ENCODE assay signal across 8 mouse cellular contexts in genomic region chr2:158410022-158411014, GRCm38 (mm10). TPM values are rescaled to one million over a fixed set of nuclear protein-coding genes. Genes with fewer than 3 reads are reported as not detected.
DNase-seq lines count a peak whose midpoint lies in the region; ATAC-seq and TF ChIP-seq lines count a peak whose summit lies in the region.

No protein-coding gene starts in this region.

- peak; percentile 57 for ATAC-seq in forebrain, embryonic 15.5 days (replicated peaks)
- peak; percentile 71 for ATAC-seq in hindbrain, embryonic 12.5 days (ENCODE audit: low FRiP score)
- ATAC-seq in limb, embryonic 14.5 days (ENCODE audit: low FRiP score, low read depth), result peak; percentile 75
- peak; percentile 61 for ATAC-seq in midbrain, embryonic 15.5 days (replicated peaks)

- H3K9me3 ChIP-seq in forebrain, embryonic 15.5 days, result no peaks in the 10 kb centered on the region
- no peaks in the 10 kb centered on the region for H3K9me3 ChIP-seq in hindbrain, embryonic 12.5 days (replicated peaks)
- no peaks in the 10 kb centered on the region for H3K9me3 ChIP-seq in limb, embryonic 14.5 days (ENCODE audit: control insufficient read depth, low read length)
- no peaks in the 10 kb centered on the region for H3K9me3 ChIP-seq in midbrain, embryonic 15.5 days

- H3K36me3 ChIP-seq in forebrain, embryonic 15.5 days, result no peaks in the 10 kb centered on the region
- H3K36me3 ChIP-seq in hindbrain, embryonic 12.5 days, result no peaks in the 10 kb centered on the region
- H3K36me3 ChIP-seq in limb, embryonic 14.5 days (ENCODE audit: control insufficient read depth, insufficient read depth, low read length), result no peaks in the 10 kb centered on the region
- H3K36me3 ChIP-seq in midbrain, embryonic 15.5 days (replicated peaks), result no peaks in the 10 kb centered on the region

- peak overlapping the region; percentile 87 for H3K27ac ChIP-seq in layer of hippocampus, adult 2 months
- H3K27ac ChIP-seq in cerebellum, adult 2 months (ENCODE audit: insufficient read depth, low read length), result peak overlapping the region; percentile 85; the same call in 1 of the 2 replicates
- peak overlapping the region; percentile 83 for H3K27ac ChIP-seq in forebrain, embryonic 15.5 days (replicated peaks)
- peak overlapping the region; percentile 88 for H3K27ac ChIP-seq in hindbrain, embryonic 12.5 days
- H3K27ac ChIP-seq in limb, embryonic 14.5 days (replicated peaks; ENCODE audit: low read depth, low read length), result peak overlapping the region; percentile 85
- peak overlapping the region; percentile 91 for H3K27ac ChIP-seq in midbrain, embryonic 15.5 days

- peak overlapping the region; percentile 78 for H3K9ac ChIP-seq in forebrain, embryonic 15.5 days (replicated peaks)
- peak overlapping the region; percentile 94 for H3K9ac ChIP-seq in hindbrain, embryonic 12.5 days
- H3K9ac ChIP-seq in limb, embryonic 14.5 days (ENCODE audit: low read depth, low read length, severe bottlenecking), result peak overlapping the region; percentile 89
- H3K9ac ChIP-seq in midbrain, embryonic 15.5 days, result peak overlapping the region; percentile 86

- no peak for TF ChIP-seq POLR2A in cerebellum, adult 2 months (IDR thresholded peaks at IDR 0.05; ENCODE audit: borderline replicate concordance, insufficient read depth, low read length)
- no peak for TF ChIP-seq POLR2A in limb, embryonic 14.5 days (IDR thresholded peaks at IDR 0.05; ENCODE audit: borderline replicate concordance, extremely low read depth, insufficient read depth, insufficient read length)

- WGBS in cerebellum, adult 2 months, result 1% methylated on average over 65 of the region's 67 CpGs
- WGBS in forebrain, embryonic 15.5 days, result 3% methylated on average over 46 of the region's 67 CpGs
- 2% methylated on average over 64 of the region's 67 CpGs for WGBS in hindbrain, embryonic 12.5 days
- 8% methylated on average over 31 of the region's 67 CpGs for WGBS in limb, embryonic 14.5 days
- 1% methylated on average over 59 of the region's 67 CpGs for WGBS in midbrain, embryonic 15.5 days

- no peaks in the 10 kb centered on the region for H3K27me3 ChIP-seq in cerebellum, adult 2 months (ENCODE audit: control insufficient read depth, insufficient read depth, low read length)
- H3K27me3 ChIP-seq in forebrain, embryonic 15.5 days, result no peaks in the 10 kb centered on the region
- no peaks in the 10 kb centered on the region; the same call in 1 of the 2 replicates for H3K27me3 ChIP-seq in hindbrain, embryonic 12.5 days
- H3K27me3 ChIP-seq in limb, embryonic 14.5 days (ENCODE audit: control insufficient read depth, insufficient read depth, low read length), result no peaks in the 10 kb centered on the region
- H3K27me3 ChIP-seq in midbrain, embryonic 15.5 days (replicated peaks), result no peaks in the 10 kb centered on the region

- H3K4me2 ChIP-seq in forebrain, embryonic 15.5 days (replicated peaks), result peak overlapping the region; percentile 76
- H3K4me2 ChIP-seq in hindbrain, embryonic 12.5 days (replicated peaks), result peak overlapping the region; percentile 94
- H3K4me2 ChIP-seq in limb, embryonic 14.5 days (replicated peaks; ENCODE audit: low read depth, low read length, severe bottlenecking), result peak overlapping the region; percentile 90
- peak overlapping the region; percentile 90 for H3K4me2 ChIP-seq in midbrain, embryonic 15.5 days

- peak overlapping the region; percentile 94 for H3K4me3 ChIP-seq in layer of hippocampus, adult 2 months
- peak overlapping the region; percentile 95 for H3K4me3 ChIP-seq in cerebellum, adult 2 months (replicated peaks; ENCODE audit: insufficient read depth, low read depth, low read length)
- H3K4me3 ChIP-seq in forebrain, embryonic 15.5 days, result peak overlapping the region; percentile 72
- H3K4me3 ChIP-seq in hindbrain, embryonic 12.5 days, result peak overlapping the region; percentile 95
- peak overlapping the region; percentile 83 for H3K4me3 ChIP-seq in limb, embryonic 14.5 days (replicated peaks; ENCODE audit: low read length)
- H3K4me3 ChIP-seq in midbrain, embryonic 15.5 days, result peak overlapping the region; percentile 84

- DNase-seq in layer of hippocampus, adult 2 months (ENCODE audit: low spot score in 2 of 2), result peak in 1 of 2 experiments; percentile 17
- DNase-seq in layer of hippocampus, adult 11-12 months (ENCODE audit: low spot score), result no peak
- peak; percentile 51 to 64 for DNase-seq in cerebellum, adult 2 months
- DNase-seq in limb, embryonic 14.5 days (ENCODE audit: low spot score), result no peak
- peak; percentile 15 to 28 for DNase-seq in spleen, postnatal 14 days (ENCODE audit: low spot score in 2 of 2)

- H3K4me1 ChIP-seq in cerebellum, adult 2 months (ENCODE audit: control insufficient read depth, insufficient read depth, low read length), result peaks cover 6% of the 10 kb centered on the region; the same call in 1 of the 2 replicates
- H3K4me1 ChIP-seq in forebrain, embryonic 15.5 days, result peaks cover 34% of the 10 kb centered on the region
- peaks cover 20% of the 10 kb centered on the region for H3K4me1 ChIP-seq in hindbrain, embryonic 12.5 days
- peaks cover 5% of the 10 kb centered on the region; the same call in 1 of the 2 replicates for H3K4me1 ChIP-seq in limb, embryonic 14.5 days (ENCODE audit: control insufficient read depth, insufficient read depth, low read length)
- H3K4me1 ChIP-seq in midbrain, embryonic 15.5 days, result peaks cover 28% of the 10 kb centered on the region

- peak; percentile 62 for TF ChIP-seq CTCF in layer of hippocampus, adult 2 months (conservative IDR thresholded peaks at IDR 0.05)
- no peak for TF ChIP-seq CTCF in cerebellum, adult 2 months (IDR thresholded peaks at IDR 0.05; ENCODE audit: borderline replicate concordance, insufficient read depth, low read depth, low read length)

RNA-seq across cellular contexts. Expression of gene Ralgapb, which starts 0.7 kb away (rescaled TPM):
- 10 to 100 TPM; 95.2 to 95.8 TPM for total RNA-seq in layer of hippocampus, adult 2 months (2021)
- polyA plus RNA-seq in cerebellum, adult 2 months (2012; rRNA removed), result 53.3 and 54.4 TPM in 2 replicates
- 23.8 and 27.7 TPM in 2 replicates for polyA plus RNA-seq in forebrain, embryonic 15.5 days (2015; fragmentation: Nextera tagmentation; extraction: Ambion mirVana)
- polyA plus RNA-seq in hindbrain, embryonic 12.5 days (2016; fragmentation: Nextera tagmentation; extraction: Ambion mirVana), result 24.3 and 24.4 TPM in 2 replicates
- 20.1 and 25.2 TPM in 2 replicates for polyA plus RNA-seq in limb, embryonic 14.5 days (2012; rRNA removed)
- polyA plus RNA-seq in limb, embryonic 14.5 days (2014; fragmentation: Nextera tagmentation; extraction: Ambion mirVana), result 20.2 and 23.3 TPM in 2 replicates
- 27.4 and 28.0 TPM in 2 replicates for polyA plus RNA-seq in midbrain, embryonic 15.5 days (2015; fragmentation: Nextera tagmentation; extraction: Ambion mirVana)

RNA-seq across cellular contexts. Expression of gene Snhg11, which starts 34.9 kb away (rescaled TPM):
- 100 to 1,000 TPM; 566 to 626 TPM for total RNA-seq in layer of hippocampus, adult 2 months (2021)
- 1,048 and 1,100 TPM in 2 replicates for polyA plus RNA-seq in cerebellum, adult 2 months (2012; rRNA removed)
- 108 and 109 TPM in 2 replicates for polyA plus RNA-seq in forebrain, embryonic 15.5 days (2015; fragmentation: Nextera tagmentation; extraction: Ambion mirVana)
- polyA plus RNA-seq in hindbrain, embryonic 12.5 days (2016; fragmentation: Nextera tagmentation; extraction: Ambion mirVana), result 156 and 161 TPM in 2 replicates
- 10.8 and 11.7 TPM in 2 replicates for polyA plus RNA-seq in limb, embryonic 14.5 days (2012; rRNA removed)
- polyA plus RNA-seq in limb, embryonic 14.5 days (2014; fragmentation: Nextera tagmentation; extraction: Ambion mirVana), result 2.8 and 3.5 TPM in 2 replicates
- polyA plus RNA-seq in midbrain, embryonic 15.5 days (2015; fragmentation: Nextera tagmentation; extraction: Ambion mirVana), result 560 and 673 TPM in 2 replicates

Comparison
In these comparisons a context has a peak if more than half of its experiments do, and no peak if none do; other contexts are left out.
1. DNase-seq: peak in cerebellum, adult 2 months (2 of 2) and spleen, postnatal 14 days (2 of 2); none in layer of hippocampus, adult 11-12 months (single experiment) and limb, embryonic 14.5 days (single experiment).
2. Peak in every context shown above with its lines, with median percentiles within 50 percentile points of each other: H3K27ac ChIP-seq, H3K4me3 ChIP-seq, ATAC-seq, H3K4me2 ChIP-seq and H3K9ac ChIP-seq.